Mouse (Mus musculus) embryonic facial prominence, embryonic 15.5 days (tissue): ENCODE results near the gene Pole. TPM values are rescaled to one million over a fixed set of nuclear protein-coding genes. Genes with fewer than 3 reads are reported as not detected.

Experiments used
- ATAC-seq: fragments of 200-750 bp; cut with Nextera tagmentation; 2 replicates; pipeline ENCODE4 v1.8.0; 2017; ENCODE audit warnings: low read depth, moderate TSS enrichment; ENCODE audit not compliant: insufficient number of reproducible peaks, low FRiP score, low TSS enrichment
- H3K27ac ChIP-seq: fragments of 300-500 bp; sonication (generic); replicated peaks from 2 replicates; pipeline ENCODE4 v1.5.1; 2015; ENCODE audit warnings: mild to moderate bottlenecking, inconsistent platforms
- H3K27me3 ChIP-seq: fragments of 300-500 bp; sonication (generic); 2 replicates; pipeline ENCODE4 v1.6.1; 2015; ENCODE audit warnings: inconsistent platforms
- H3K36me3 ChIP-seq: fragments of 300-500 bp; sonication (generic); 2 replicates; pipeline ENCODE4 v1.6.1; 2015; ENCODE audit warnings: mild to moderate bottlenecking, inconsistent platforms
- H3K4me1 ChIP-seq: fragments of 300-500 bp; sonication (generic); 2 replicates; pipeline ENCODE4 v1.6.1; 2015; ENCODE audit warnings: inconsistent platforms
- H3K4me2 ChIP-seq: fragments of 300-500 bp; sonication (generic); replicated peaks from 2 replicates; pipeline ENCODE4 v1.6.1; 2015; ENCODE audit warnings: mild to moderate bottlenecking, inconsistent platforms
- H3K4me3 ChIP-seq: fragments of 300-500 bp; sonication (generic); replicated peaks from 2 replicates; pipeline ENCODE4 v1.5.1; 2015; ENCODE audit warnings: mild to moderate bottlenecking, inconsistent platforms
- H3K9ac ChIP-seq: fragments of 300-500 bp; sonication (generic); 2 replicates; pipeline ENCODE4 v1.6.1; 2015; ENCODE audit warnings: inconsistent platforms
- H3K9me3 ChIP-seq: fragments of 300-500 bp; sonication (generic); replicated peaks from 2 replicates; pipeline ENCODE4 v1.6.1; 2016; ENCODE audit warnings: inconsistent platforms
- WGBS: fragments of 180-500 bp; shearing (Covaris S2); methylation state at CpG from one replicate; pipeline ENCODE4 v1.1.7; 2015; 5-methylcytosine and 5-hydroxymethylcytosine counted together
- polyA plus RNA-seq: library from polyadenylated mRNA; unstranded; fragments of >200 nt; fragmentation: Nextera tagmentation; extraction: Ambion mirVana; gene quantifications from 2 replicates; pipeline ENCODE4 v1.2.1, GENCODE M21; 2015

Pole gene
- polyA plus RNA-seq, result 21.4 and 21.7 TPM in 2 replicates

- Histone ChIP-seq H3K4me2 (peak within 1 kb of the TSS; percentile 96), H3K36me3 (peaks cover 16% of the 10 kb centered on the region), H3K9ac (peak within 1 kb of the TSS; percentile 83), H3K4me1 (peaks cover 16% of the 10 kb centered on the region), H3K27me3 (peaks cover 17% of the 10 kb centered on the region), H3K27ac (0 out of 2 replicates have a peak within 1 kb of the TSS, but pooled peaks have one; percentile 68), H3K9me3 (no peaks in the 10 kb centered on the region), H3K4me3 (peak within 1 kb of the TSS; percentile 90)
- 0% methylated on average over 60 of the region's 64 CpGs for WGBS
- ATAC-seq, result peak; percentile 99
Observed at GRCm38 (mm10) chr5:110285770-110286445, at the start of gene Pole, which contains the start of gene Pxmp2. TSS of gene Pole (plus strand) at chr5:110286306. TSS of gene Pxmp2 (minus strand) at chr5:110286186.

GRCm38 (mm10) chr5:110244091-110244490 is 42.0 kb upstream of the Pole start:
- Histone ChIP-seq H3K9ac (no peak overlapping the region), H3K9me3 (no peaks in the 10 kb centered on the region), H3K4me2 (no peak overlapping the region), H3K4me3 (no peak overlapping the region), H3K27me3 (no peaks in the 10 kb centered on the region), H3K27ac (no peak overlapping the region), H3K36me3 (peaks cover 78% of the 10 kb centered on the region), H3K4me1 (no peaks in the 10 kb centered on the region)
- no peak for ATAC-seq
- WGBS, result 72% methylated on average over 2 of the region's 2 CpGs

- Histone ChIP-seq H3K9me3 (no peaks in the 10 kb centered on the region), H3K27me3 (no peaks in the 10 kb centered on the region), H3K36me3 (peaks cover 40% of the 10 kb centered on the region), H3K4me2 (no peak overlapping the region), H3K4me1 (peaks cover 8% of the 10 kb centered on the region), H3K9ac (no peak overlapping the region), H3K4me3 (no peak overlapping the region), H3K27ac (no peak overlapping the region)
- no peak; the same call in 1 of the 2 replicates for ATAC-seq
- WGBS, result 87% methylated on average over 4 of the region's 4 CpGs
Observed at GRCm38 (mm10) chr5:110266941-110267340, 19.2 kb upstream of the Pole start.

GRCm38 (mm10) chr5:110269141-110270101 is 16.7 kb upstream of the Pole start, which contains the start of gene Pgam5:
TSS of gene Pgam5 (minus strand) at chr5:110269913.
- no peak within 1 kb of the TSS; the same call in 1 of the 2 replicates for H3K27ac ChIP-seq
- peaks cover 30% of the 10 kb centered on the region for H3K36me3 ChIP-seq
- H3K4me1 ChIP-seq, result peaks cover 8% of the 10 kb centered on the region
- ATAC-seq, result peak; percentile 85
- no peaks in the 10 kb centered on the region for H3K27me3 ChIP-seq
- under 1% methylated on average over 66 of the region's 66 CpGs for WGBS
- no peaks in the 10 kb centered on the region for H3K9me3 ChIP-seq
- peak within 1 kb of the TSS; percentile 87 for H3K9ac ChIP-seq
- peak within 1 kb of the TSS; percentile 97 for H3K4me3 ChIP-seq
- H3K4me2 ChIP-seq, result peak within 1 kb of the TSS; percentile 84

- peaks cover 8% of the 10 kb centered on the region for H3K4me1 ChIP-seq
Observed at GRCm38 (mm10) chr5:110270242-110270641, 15.9 kb upstream of the Pole start.

GRCm38 (mm10) chr5:110274147-110274546 is 12.0 kb upstream of the Pole start:
- WGBS, result 73% methylated on average over 4 of the region's 4 CpGs

More at GRCm38 (mm10) chr5:110270242-110270641, 15.9 kb upstream of the Pole start:
- Histone ChIP-seq H3K27me3 (no peaks in the 10 kb centered on the region), H3K4me2 (no peak overlapping the region), H3K27ac (no peak overlapping the region), H3K9me3 (no peaks in the 10 kb centered on the region), H3K4me3 (0 out of 2 replicates have a peak overlapping the region, but pooled peaks have one; percentile 97), H3K36me3 (peaks cover 22% of the 10 kb centered on the region), H3K9ac (no peak overlapping the region)
- ATAC-seq, result no peak
- WGBS, result 94% methylated on average over 6 of the region's 6 CpGs

GRCm38 (mm10) chr5:110274846-110275245 is 11.3 kb upstream of the Pole start:
- no peak overlapping the region for H3K4me3 ChIP-seq
- no peaks in the 10 kb centered on the region for H3K9me3 ChIP-seq
- H3K4me1 ChIP-seq, result no peaks in the 10 kb centered on the region
- no peaks in the 10 kb centered on the region for H3K27me3 ChIP-seq
- H3K4me2 ChIP-seq, result no peak overlapping the region
- no peaks in the 10 kb centered on the region for H3K36me3 ChIP-seq
- WGBS, result 67% methylated on average over 2 of the region's 2 CpGs
- H3K27ac ChIP-seq, result no peak overlapping the region
- H3K9ac ChIP-seq, result no peak overlapping the region
- no peak for ATAC-seq

More at GRCm38 (mm10) chr5:110274147-110274546, 12.0 kb upstream of the Pole start:
- Histone ChIP-seq H3K4me1 (no peaks in the 10 kb centered on the region), H3K9me3 (no peaks in the 10 kb centered on the region), H3K9ac (no peak overlapping the region), H3K27ac (no peak overlapping the region), H3K4me3 (no peak overlapping the region), H3K4me2 (no peak overlapping the region), H3K36me3 (no peaks in the 10 kb centered on the region), H3K27me3 (no peaks in the 10 kb centered on the region)
- ATAC-seq, result no peak

GRCm38 (mm10) chr5:110276391-110276790 is 9.7 kb upstream of the Pole start:
- WGBS, result 62% methylated on average over 2 of the region's 2 CpGs
- no peak overlapping the region for H3K9ac ChIP-seq
- no peak overlapping the region for H3K4me2 ChIP-seq
- no peaks in the 10 kb centered on the region for H3K4me1 ChIP-seq
- no peaks in the 10 kb centered on the region for H3K9me3 ChIP-seq
- H3K27ac ChIP-seq, result no peak overlapping the region
- H3K36me3 ChIP-seq, result no peaks in the 10 kb centered on the region
- ATAC-seq, result no peak
- no peak overlapping the region for H3K4me3 ChIP-seq
- no peaks in the 10 kb centered on the region for H3K27me3 ChIP-seq

GRCm38 (mm10) chr5:110276910-110277309 is 9.2 kb upstream of the Pole start:
- H3K9ac ChIP-seq, result no peak overlapping the region
- 92% methylated on average over 1 of the region's 1 CpGs for WGBS
- peak; percentile 63; the same call in 1 of the 2 replicates for ATAC-seq
- H3K4me1 ChIP-seq, result no peaks in the 10 kb centered on the region
- no peak overlapping the region for H3K4me3 ChIP-seq
- no peak overlapping the region for H3K4me2 ChIP-seq
- no peaks in the 10 kb centered on the region for H3K36me3 ChIP-seq
- no peak overlapping the region for H3K27ac ChIP-seq
- H3K27me3 ChIP-seq, result no peaks in the 10 kb centered on the region
- H3K9me3 ChIP-seq, result no peaks in the 10 kb centered on the region

- no peak for ATAC-seq
- WGBS, result 73% methylated on average over 2 of the region's 2 CpGs
- Histone ChIP-seq H3K9ac (no peak overlapping the region), H3K27me3 (peaks cover 17% of the 10 kb centered on the region), H3K36me3 (no peaks in the 10 kb centered on the region), H3K27ac (no peak overlapping the region), H3K9me3 (no peaks in the 10 kb centered on the region), H3K4me1 (peaks cover 10% of the 10 kb centered on the region), H3K4me3 (no peak overlapping the region), H3K4me2 (no peak overlapping the region)
Observed at GRCm38 (mm10) chr5:110281984-110282383, 4.1 kb upstream of the Pole start.

- WGBS, result 7% methylated on average over 4 of the region's 4 CpGs
- Histone ChIP-seq H3K36me3 (peaks cover 6% of the 10 kb centered on the region; the same call in 1 of the 2 replicates), H3K9ac (no peak overlapping the region), H3K27me3 (peaks cover 17% of the 10 kb centered on the region), H3K9me3 (no peaks in the 10 kb centered on the region), H3K4me2 (peak overlapping the region; percentile 96; the same call in 1 of the 2 replicates), H3K4me1 (peaks cover 16% of the 10 kb centered on the region), H3K27ac (no peak overlapping the region), H3K4me3 (peak overlapping the region; percentile 90; the same call in 1 of the 2 replicates)
- ATAC-seq, result no peak
Observed at GRCm38 (mm10) chr5:110284536-110284935, 1.6 kb upstream of the Pole start.
